Mouse (Mus musculus): ENCODE measurements around the gene Diras2. TPM values are rescaled to one million over a fixed set of nuclear protein-coding genes. Genes with fewer than 3 reads are reported as not detected.
"Not testable (repeated sequence)": the region's sequence is repeated elsewhere in the genome, so short reads cannot be mapped to it uniquely, and the experiment has no call there.

Diras2 gene
- polyA plus RNA-seq, 1 experiment, result 22.4 TPM

- 94% methylated on average over 3 of the region's 3 CpGs for WGBS
- no peak for DNase-seq
- TF ChIP-seq POLR2A (IDR thresholded peaks at IDR 0.05; ENCODE audit: control insufficient read depth, extremely low read depth, insufficient read depth, low read length, poor library complexity), result no peak
- no peak for TF ChIP-seq CTCF (IDR thresholded peaks at IDR 0.05; ENCODE audit: borderline replicate concordance, control insufficient read depth, extremely low read depth, insufficient read depth, low read length, poor library complexity)
Observed at GRCm38 (mm10) chr13:52513554-52513953, 17.5 kb downstream of the Diras2 start.

DNA sequence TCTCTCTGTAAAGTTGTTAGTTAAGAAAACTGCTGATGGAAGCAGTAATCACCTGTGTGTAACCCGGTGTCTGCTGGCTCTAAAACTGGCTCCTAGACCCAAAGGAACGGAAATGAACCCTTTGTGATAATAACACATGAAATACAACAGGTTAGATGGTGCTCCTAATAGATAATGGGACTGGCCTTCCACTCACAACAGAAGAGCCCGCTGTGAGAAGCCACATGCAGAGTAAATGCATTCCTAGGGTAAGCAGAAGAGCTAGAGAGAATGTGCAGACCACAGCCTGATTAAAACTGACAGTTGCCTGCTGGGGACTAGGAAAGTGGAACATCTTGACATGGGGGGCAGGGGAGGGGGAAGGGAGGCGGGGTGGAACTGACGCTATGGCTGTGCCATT lies 18.7 kb downstream of the Diras2 start:
- WGBS, result 90% methylated on average over 5 of the region's 5 CpGs
- DNase-seq, result no peak
- no peak for TF ChIP-seq CTCF (IDR thresholded peaks at IDR 0.05; ENCODE audit: borderline replicate concordance, control insufficient read depth, extremely low read depth, insufficient read depth, low read length, poor library complexity)
- TF ChIP-seq POLR2A (IDR thresholded peaks at IDR 0.05; ENCODE audit: control insufficient read depth, extremely low read depth, insufficient read depth, low read length, poor library complexity), result no peak
- Histone ChIP-seq H3K27ac (ENCODE audit: control insufficient read depth, insufficient read depth, low read length) (no peak overlapping the region), H3K4me1 (replicated peaks; ENCODE audit: control insufficient read depth, insufficient read depth, low read length) (no peaks in the 10 kb centered on the region), H3K4me3 (ENCODE audit: control insufficient read depth, insufficient read depth, low read length) (no peak overlapping the region), H3K36me3 (ENCODE audit: control insufficient read depth, insufficient read depth, low read length) (no peaks in the 10 kb centered on the region), H3K27me3 (ENCODE audit: control insufficient read depth, insufficient read depth, low read length) (no peaks in the 10 kb centered on the region)

More at GRCm38 (mm10) chr13:52513554-52513953, 17.5 kb downstream of the Diras2 start:
- Histone ChIP-seq H3K36me3 (ENCODE audit: control insufficient read depth, insufficient read depth, low read length) (no peaks in the 10 kb centered on the region), H3K27ac (ENCODE audit: control insufficient read depth, insufficient read depth, low read length) (no peak overlapping the region), H3K4me3 (ENCODE audit: control insufficient read depth, insufficient read depth, low read length) (no peak overlapping the region), H3K27me3 (ENCODE audit: control insufficient read depth, insufficient read depth, low read length) (no peaks in the 10 kb centered on the region), H3K4me1 (replicated peaks; ENCODE audit: control insufficient read depth, insufficient read depth, low read length) (no peaks in the 10 kb centered on the region)

GRCm38 (mm10) chr13:52510172-52510880 lies 20.8 kb downstream of the Diras2 start:
- TF ChIP-seq POLR2A (IDR thresholded peaks at IDR 0.05; ENCODE audit: control insufficient read depth, extremely low read depth, insufficient read depth, low read length, poor library complexity) (no peak), CTCF (IDR thresholded peaks at IDR 0.05; ENCODE audit: borderline replicate concordance, control insufficient read depth, extremely low read depth, insufficient read depth, low read length, poor library complexity) (no peak)
- DNase-seq, result no peak
- Histone ChIP-seq H3K4me1 (replicated peaks; ENCODE audit: control insufficient read depth, insufficient read depth, low read length) (no peaks in the 10 kb centered on the region), H3K4me3 (ENCODE audit: control insufficient read depth, insufficient read depth, low read length) (no peak overlapping the region), H3K27ac (ENCODE audit: control insufficient read depth, insufficient read depth, low read length) (no peak overlapping the region), H3K27me3 (ENCODE audit: control insufficient read depth, insufficient read depth, low read length) (no peaks in the 10 kb centered on the region), H3K36me3 (ENCODE audit: control insufficient read depth, insufficient read depth, low read length) (no peaks in the 10 kb centered on the region)
- 95% methylated on average over 4 of the region's 4 CpGs for WGBS

- Histone ChIP-seq H3K36me3 (ENCODE audit: control insufficient read depth, insufficient read depth, low read length) (no peaks in the 10 kb centered on the region), H3K4me3 (ENCODE audit: control insufficient read depth, insufficient read depth, low read length) (no peak overlapping the region), H3K4me1 (replicated peaks; ENCODE audit: control insufficient read depth, insufficient read depth, low read length) (no peaks in the 10 kb centered on the region), H3K27ac (ENCODE audit: control insufficient read depth, insufficient read depth, low read length) (no peak overlapping the region), H3K27me3 (ENCODE audit: control insufficient read depth, insufficient read depth, low read length) (no peaks in the 10 kb centered on the region)
- 85% methylated on average over 35 of the region's 35 CpGs for WGBS
- TF ChIP-seq CTCF (IDR thresholded peaks at IDR 0.05; ENCODE audit: borderline replicate concordance, control insufficient read depth, extremely low read depth, insufficient read depth, low read length, poor library complexity), result no peak
- TF ChIP-seq POLR2A (IDR thresholded peaks at IDR 0.05; ENCODE audit: control insufficient read depth, extremely low read depth, insufficient read depth, low read length, poor library complexity), result no peak
- DNase-seq, result no peak
Observed at GRCm38 (mm10) chr13:52507460-52508293, 23.4 kb downstream of the Diras2 start.

DNA sequence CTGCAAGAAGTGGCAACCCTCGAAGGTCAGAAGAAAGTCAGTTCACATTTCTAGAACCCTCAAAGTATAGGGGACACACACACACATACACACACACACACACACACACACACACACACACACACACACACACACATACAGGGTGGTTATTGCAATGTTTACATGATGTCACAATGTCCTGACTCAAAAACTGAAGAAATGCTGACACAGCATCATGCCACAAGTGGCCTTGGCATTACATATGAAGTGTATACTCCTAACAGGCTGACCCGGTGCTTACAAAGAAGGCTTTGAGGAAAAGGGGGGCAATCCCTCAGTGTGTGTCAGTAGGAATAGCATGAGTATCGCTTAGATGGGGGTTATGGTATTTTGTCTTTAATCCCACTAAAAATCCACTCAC lies 24.3 kb downstream of the Diras2 start:
- H3K4me3 ChIP-seq (ENCODE audit: control insufficient read depth, insufficient read depth, low read length); DNase-seq; H3K4me1 ChIP-seq (replicated peaks; ENCODE audit: control insufficient read depth, insufficient read depth, low read length); H3K27ac ChIP-seq (ENCODE audit: control insufficient read depth, insufficient read depth, low read length); H3K36me3 ChIP-seq (ENCODE audit: control insufficient read depth, insufficient read depth, low read length); H3K27me3 ChIP-seq (ENCODE audit: control insufficient read depth, insufficient read depth, low read length): not testable (repeated sequence)
- WGBS, result 63% methylated on average over 3 of the region's 3 CpGs

GRCm38 (mm10) chr13:52505683-52506285 lies 25.3 kb downstream of the Diras2 start:
- H3K36me3 ChIP-seq (ENCODE audit: control insufficient read depth, insufficient read depth, low read length); H3K27me3 ChIP-seq (ENCODE audit: control insufficient read depth, insufficient read depth, low read length); H3K4me3 ChIP-seq (ENCODE audit: control insufficient read depth, insufficient read depth, low read length); H3K4me1 ChIP-seq (replicated peaks; ENCODE audit: control insufficient read depth, insufficient read depth, low read length); H3K27ac ChIP-seq (ENCODE audit: control insufficient read depth, insufficient read depth, low read length); DNase-seq: not testable (repeated sequence)
- WGBS, result 64% methylated on average over 5 of the region's 5 CpGs

Measured in thymus, adult 2 months (tissue).